In genomic region chr6:39680524-39680923, GRCm38 (mm10) we compare ENCODE assay signal across 21 mouse cellular contexts. TPM values are rescaled to one million over a fixed set of nuclear protein-coding genes. Genes with fewer than 3 reads are reported as not detected.
A peak's percentile ranks its signal among the peaks of the same experiment; 100 is the strongest.
DNase-seq lines count a peak whose midpoint lies in the region; ATAC-seq lines count a peak whose summit lies in the region.
"Had no signal": no experiment of that assay in that cellular context is flagged by ENCODE, and none has a peak within 500 bp of the region (broad histone marks: within the 10 kb centered on the region; RNA-seq: fewer than 3 reads in every experiment).

No protein-coding gene starts in this region.

- H3K4me3 ChIP-seq in midbrain, embryonic 11.5 days (ENCODE audit: low read depth, low read length): no peak overlapping the region
- H3K4me3 ChIP-seq in midbrain, embryonic 16.5 days (ENCODE audit: low read depth, low read length): no peak overlapping the region
- H3K4me3 ChIP-seq: heart, embryonic 12.5 days; liver, embryonic 13.5 days had no signal

- H3K36me3 ChIP-seq in midbrain, embryonic 11.5 days (ENCODE audit: control insufficient read depth, insufficient read depth, low read length): peaks cover 10% of the 10 kb centered on the region
- H3K36me3 ChIP-seq in midbrain, embryonic 16.5 days (ENCODE audit: control insufficient read depth, insufficient read depth, low read length): peaks cover 5% of the 10 kb centered on the region

- H3K4me1 ChIP-seq in midbrain, embryonic 11.5 days (ENCODE audit: control insufficient read depth, insufficient read depth, low read length): no peaks in the 10 kb centered on the region
- no peaks in the 10 kb centered on the region for H3K4me1 ChIP-seq in midbrain, embryonic 16.5 days (ENCODE audit: control insufficient read depth, insufficient read depth, low read length)

- 31% methylated on average over 4 of the region's 4 CpGs for WGBS in midbrain, embryonic 11.5 days
- 17% methylated on average over 4 of the region's 4 CpGs for WGBS in midbrain, embryonic 16.5 days

- H3K27me3 ChIP-seq in midbrain, embryonic 11.5 days (ENCODE audit: control insufficient read depth, insufficient read depth, low read length): no peaks in the 10 kb centered on the region
- no peaks in the 10 kb centered on the region for H3K27me3 ChIP-seq in midbrain, embryonic 16.5 days (ENCODE audit: control insufficient read depth, insufficient read depth, low read depth, low read length)
- H3K27me3 ChIP-seq: heart, embryonic 12.5 days; liver, embryonic 13.5 days had no signal

- H3K9me3 ChIP-seq in midbrain, embryonic 11.5 days (ENCODE audit: control insufficient read depth, low read length): no peaks in the 10 kb centered on the region
- no peaks in the 10 kb centered on the region for H3K9me3 ChIP-seq in midbrain, embryonic 16.5 days (replicated peaks; ENCODE audit: control insufficient read depth, low read length, poor library complexity, severe bottlenecking)
- H3K9me3 ChIP-seq: liver, embryonic 13.5 days had no signal

- H3K27ac ChIP-seq in midbrain, embryonic 11.5 days (ENCODE audit: low read depth, low read length): no peak overlapping the region
- H3K27ac ChIP-seq in midbrain, embryonic 16.5 days (ENCODE audit: low read length): no peak overlapping the region
- H3K27ac ChIP-seq: liver, embryonic 13.5 days; stomach, postnatal 0 days had no signal

- peak; percentile 47 for DNase-seq in midbrain, embryonic 11.5 days (ENCODE audit: low spot score, missing footprints)
- peak; percentile 12 for DNase-seq in ES-CJ7 (ENCODE audit: low read depth, low spot score)
- DNase-seq in spleen, postnatal 36 days (ENCODE audit: low spot score in 2 of 2): no peak
- DNase-seq in heart, adult 11 months: no peak
- DNase-seq: adrenal gland, adult 2 months; cerebellum, adult 8-10 months; cerebellum, postnatal 36 days; gastrocnemius, postnatal 10 days; kidney, adult 9 months; kidney, postnatal 14 days; liver, embryonic 13.5 days; lung, adult 2 months; lung, postnatal 14 days had no signal

- ATAC-seq in midbrain, embryonic 11.5 days (ENCODE audit: low FRiP score): no peak
- ATAC-seq in midbrain, embryonic 16.5 days: no peak
- peak; percentile 33; the same call in 1 of the 2 replicates for ATAC-seq in granulocyte monocyte progenitor cell, adult 5-6 weeks (replicated peaks; ENCODE audit: poor library complexity, severe bottlenecking)
- no peak for ATAC-seq in monocyte, adult 5-6 weeks (replicated peaks; ENCODE audit: insufficient number of reproducible peaks, low FRiP score, low TSS enrichment, poor library complexity, severe bottlenecking)
- ATAC-seq: forebrain, embryonic 14.5 days; hindbrain, embryonic 16.5 days; intestine, embryonic 16.5 days had no signal

- no peak overlapping the region for H3K9ac ChIP-seq in midbrain, embryonic 11.5 days (ENCODE audit: low read length)
- no peak overlapping the region for H3K9ac ChIP-seq in midbrain, embryonic 16.5 days (ENCODE audit: low read depth, low read length)
- H3K9ac ChIP-seq: heart, embryonic 12.5 days; liver, embryonic 13.5 days had no signal

- H3K4me2 ChIP-seq in midbrain, embryonic 11.5 days: no peak overlapping the region
- no peak overlapping the region for H3K4me2 ChIP-seq in midbrain, embryonic 16.5 days (ENCODE audit: low read length)
- H3K4me2 ChIP-seq: heart, embryonic 12.5 days; liver, embryonic 13.5 days had no signal

RNA-seq across cellular contexts. Expression of gene Braf, which starts 44.7 kb away (rescaled TPM):
- 20.4 and 22.7 TPM in 2 replicates for polyA plus RNA-seq in midbrain, embryonic 11.5 days (2014; fragmentation: Nextera tagmentation; extraction: Ambion mirVana)
- 25.2 and 26.7 TPM in 2 replicates for polyA plus RNA-seq in midbrain, embryonic 16.5 days (2015; fragmentation: Nextera tagmentation; extraction: Ambion mirVana)
- 25.1 and 29.1 TPM in 2 replicates for total RNA-seq in granulocyte monocyte progenitor cell, adult 5-6 weeks (2014; fragmentation: Nextera tagmentation)
- total RNA-seq in granulocyte monocyte progenitor cell, adult 5-6 weeks (2017): 24.1 and 28.7 TPM in 2 replicates
- 18.2 to 33.8 TPM (median 19.9 TPM) in 3 replicates for total RNA-seq in monocyte, adult 5-6 weeks (2017)

Comparison
In these comparisons a context has a peak if more than half of its experiments do, and no peak if none do; other contexts are left out.
1. DNase-seq: peak in midbrain, embryonic 11.5 days (single experiment) and ES-CJ7 (single experiment); none in spleen, postnatal 36 days (0 of 2) and heart, adult 11 months (single experiment).